Mouse (Mus musculus) forebrain, embryonic 14.5 days (tissue): ENCODE measurements around the gene Ric3. TPM values are rescaled to one million over a fixed set of nuclear protein-coding genes. Genes with fewer than 3 reads are reported as not detected.
A peak's percentile ranks its signal among the peaks of the same experiment; 100 is the strongest.

Source experiments
- ATAC-seq: fragments of 200-750 bp; cut with Nextera tagmentation; 2 replicates; pipeline ENCODE4 v1.8.0; 2017; ENCODE audit warnings: mild to moderate bottlenecking, moderate library complexity
- DNase-seq: peaks from one replicate; pipeline ENCODE4 v3.0.0-alpha.2; 2015; ENCODE audit warnings: low spot score
- H3K27ac ChIP-seq: fragments of 300-500 bp; sonication (generic); 2 replicates; pipeline ENCODE4 v1.5.1; 2014; ENCODE audit warnings: low read depth, mild to moderate bottlenecking, control low read depth, low read length, moderate library complexity
- H3K27me3 ChIP-seq: fragments of 300-500 bp; sonication (generic); replicated peaks from 2 replicates; pipeline ENCODE4 v1.6.1; 2014; ENCODE audit warnings: low read length, control low read depth, mixed read lengths; ENCODE audit not compliant: control insufficient read depth, insufficient read depth
- H3K36me3 ChIP-seq: fragments of 300-500 bp; sonication (generic); 2 replicates; pipeline ENCODE4 v1.6.1; 2014; ENCODE audit warnings: low read length, control low read depth; ENCODE audit not compliant: control insufficient read depth, insufficient read depth
- H3K4me1 ChIP-seq: fragments of 300-500 bp; sonication (generic); 2 replicates; pipeline ENCODE4 v1.6.1; 2014; ENCODE audit warnings: antibody characterized with exemption, low read length, control low read depth; ENCODE audit not compliant: control insufficient read depth, insufficient read depth
- H3K4me2 ChIP-seq: fragments of 300-500 bp; sonication (generic); 2 replicates; pipeline ENCODE4 v1.6.1; 2014; ENCODE audit warnings: mild to moderate bottlenecking, control low read depth, low read length
- H3K4me3 ChIP-seq: fragments of 300-500 bp; sonication (generic); 2 replicates; pipeline ENCODE4 v1.5.1; 2014; ENCODE audit warnings: low read depth, low read length, control low read depth
- H3K9ac ChIP-seq: fragments of 300-500 bp; sonication (generic); 2 replicates; pipeline ENCODE4 v1.6.1; 2014; ENCODE audit warnings: mild to moderate bottlenecking, low read length, control low read depth, moderate library complexity
- H3K9me3 ChIP-seq: fragments of 300-500 bp; sonication (generic); replicated peaks from 2 replicates; pipeline ENCODE4 v1.6.1; 2016; ENCODE audit warnings: low read length, control low read depth, mixed read lengths; ENCODE audit not compliant: control insufficient read depth
- WGBS: fragments of 180-500 bp; shearing (Covaris S2); extraction: QIAGEN DNeasy Blood & Tissue Kit; methylation state at CpG from one replicate; pipeline ENCODE4 v1.1.7; 2014; 5-methylcytosine and 5-hydroxymethylcytosine counted together
- polyA plus RNA-seq: library from polyadenylated mRNA; unstranded; fragments of >200 nt; fragmentation: Nextera tagmentation; extraction: Ambion mirVana; gene quantifications from 2 replicates; pipeline ENCODE4 v1.2.1, GENCODE M21; 2014

Gene Ric3
- polyA plus RNA-seq, 1 experiment from 2014 or later = 27.2 TPM

GRCm38 (mm10) chr7:109016378-109016923 is 66.7 kb downstream of the Ric3 start:
- ATAC-seq (peak; percentile 45), DNase-seq (peak; percentile 62)
- peak overlapping the region; percentile 35; the same call in 1 of the 2 replicates for H3K9ac ChIP-seq
- peaks cover 32% of the 10 kb centered on the region for H3K4me1 ChIP-seq
- peak overlapping the region; percentile 76 for H3K27ac ChIP-seq
- peaks cover 3% of the 10 kb centered on the region; the same call in 1 of the 2 replicates for H3K27me3 ChIP-seq
- no peaks in the 10 kb centered on the region for H3K36me3 ChIP-seq
- WGBS = 28% methylated on average over 5 of the region's 5 CpGs
- no peak overlapping the region for H3K4me2 ChIP-seq
- H3K4me3 ChIP-seq = no peak overlapping the region
- no peaks in the 10 kb centered on the region for H3K9me3 ChIP-seq

- 94% methylated on average over 7 of the region's 7 CpGs for WGBS
- Histone ChIP-seq H3K9me3 (no peaks in the 10 kb centered on the region), H3K9ac (no peak overlapping the region), H3K27ac (no peak overlapping the region), H3K27me3 (peaks cover 11% of the 10 kb centered on the region), H3K4me1 (peaks cover 32% of the 10 kb centered on the region), H3K4me2 (no peak overlapping the region), H3K4me3 (no peak overlapping the region), H3K36me3 (no peaks in the 10 kb centered on the region)
- ATAC-seq = no peak
- no peak for DNase-seq
Measured at GRCm38 (mm10) chr7:109014851-109015250, 68.3 kb downstream of the Ric3 start.

DNA sequence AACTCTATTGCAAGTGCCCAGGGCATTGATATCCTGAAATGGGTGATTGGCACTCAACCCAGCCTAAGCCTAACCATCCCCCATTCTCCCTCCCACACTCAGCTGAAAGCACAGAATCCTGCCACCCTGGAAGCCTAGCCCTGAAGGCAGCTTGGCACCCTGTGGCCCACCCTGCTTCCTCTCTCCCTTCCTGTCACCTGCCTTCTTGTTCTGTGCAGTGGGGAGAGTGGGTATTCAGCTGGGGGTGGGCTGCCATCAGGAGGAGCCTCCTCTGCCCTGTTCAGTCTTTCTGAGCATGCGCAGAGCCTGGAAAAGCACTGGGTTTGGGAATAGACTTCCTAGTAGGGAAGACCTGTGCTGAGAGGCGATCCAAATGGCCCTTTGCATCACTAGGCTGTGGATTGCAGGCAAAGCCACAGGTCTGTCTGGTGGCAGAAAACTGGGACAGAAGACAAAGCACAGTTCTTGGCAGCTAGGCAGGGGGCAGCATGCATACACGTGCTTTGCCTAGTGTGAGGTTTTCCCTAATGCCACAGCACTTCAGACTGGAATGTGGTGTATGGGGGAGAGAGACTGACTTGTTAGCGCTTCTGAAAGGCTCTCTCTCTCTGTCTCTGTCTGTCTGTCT is 70.0 kb downstream of the Ric3 start:
- H3K27me3 ChIP-seq = peaks cover 11% of the 10 kb centered on the region
- H3K4me2 ChIP-seq = peak overlapping the region; percentile 65
- peak overlapping the region; percentile 45; the same call in 1 of the 2 replicates for H3K9ac ChIP-seq
- H3K27ac ChIP-seq = no peak overlapping the region; the same call in 1 of the 2 replicates
- ATAC-seq (no peak), DNase-seq (peak; percentile 38)
- H3K9me3 ChIP-seq = no peaks in the 10 kb centered on the region
- 44% methylated on average over 4 of the region's 4 CpGs for WGBS
- no peaks in the 10 kb centered on the region for H3K36me3 ChIP-seq
- peaks cover 32% of the 10 kb centered on the region for H3K4me1 ChIP-seq
- no peak overlapping the region for H3K4me3 ChIP-seq

DNA sequence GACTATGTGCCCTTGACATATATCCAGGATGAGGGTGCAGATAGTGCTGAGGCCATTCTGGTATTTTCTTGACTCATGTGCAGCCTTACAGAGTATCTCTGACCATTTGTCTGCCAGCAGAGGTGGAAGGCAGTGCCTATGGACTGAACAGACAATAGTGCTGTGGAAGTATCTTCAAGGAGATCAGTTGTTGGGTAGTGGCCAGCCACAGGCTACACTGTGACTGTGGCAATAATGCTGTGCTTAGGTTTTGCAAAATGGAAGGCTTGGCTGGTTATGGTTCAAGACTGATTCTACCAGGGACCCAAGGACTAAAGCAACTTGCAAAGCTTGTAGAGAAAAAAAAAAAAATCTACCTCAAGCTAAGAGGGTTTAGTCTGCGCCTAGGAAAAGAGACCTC is 70.6 kb downstream of the Ric3 start:
- ATAC-seq (no peak), DNase-seq (no peak)
- WGBS = 72% methylated on average over 1 of the region's 1 CpGs
- Histone ChIP-seq H3K4me2 (peak overlapping the region; percentile 65), H3K36me3 (no peaks in the 10 kb centered on the region), H3K27ac (0 out of 2 replicates have a peak overlapping the region, but pooled peaks have one; percentile 45), H3K4me1 (peaks cover 32% of the 10 kb centered on the region), H3K4me3 (peak overlapping the region; percentile 79; the same call in 1 of the 2 replicates), H3K9me3 (no peaks in the 10 kb centered on the region), H3K27me3 (peaks cover 11% of the 10 kb centered on the region), H3K9ac (no peak overlapping the region)

- Histone ChIP-seq H3K9ac (peak overlapping the region; percentile 87), H3K27me3 (peaks cover 11% of the 10 kb centered on the region), H3K4me2 (peak overlapping the region; percentile 65), H3K36me3 (no peaks in the 10 kb centered on the region), H3K9me3 (no peaks in the 10 kb centered on the region), H3K4me1 (peaks cover 28% of the 10 kb centered on the region), H3K27ac (peak overlapping the region; percentile 83), H3K4me3 (peak overlapping the region; percentile 79)
- DNase-seq = peak; percentile 77
- WGBS = 27% methylated on average over 8 of the region's 8 CpGs
- ATAC-seq = peak; percentile 66
Measured at GRCm38 (mm10) chr7:109011596-109012180, 71.4 kb downstream of the Ric3 start.

DNA sequence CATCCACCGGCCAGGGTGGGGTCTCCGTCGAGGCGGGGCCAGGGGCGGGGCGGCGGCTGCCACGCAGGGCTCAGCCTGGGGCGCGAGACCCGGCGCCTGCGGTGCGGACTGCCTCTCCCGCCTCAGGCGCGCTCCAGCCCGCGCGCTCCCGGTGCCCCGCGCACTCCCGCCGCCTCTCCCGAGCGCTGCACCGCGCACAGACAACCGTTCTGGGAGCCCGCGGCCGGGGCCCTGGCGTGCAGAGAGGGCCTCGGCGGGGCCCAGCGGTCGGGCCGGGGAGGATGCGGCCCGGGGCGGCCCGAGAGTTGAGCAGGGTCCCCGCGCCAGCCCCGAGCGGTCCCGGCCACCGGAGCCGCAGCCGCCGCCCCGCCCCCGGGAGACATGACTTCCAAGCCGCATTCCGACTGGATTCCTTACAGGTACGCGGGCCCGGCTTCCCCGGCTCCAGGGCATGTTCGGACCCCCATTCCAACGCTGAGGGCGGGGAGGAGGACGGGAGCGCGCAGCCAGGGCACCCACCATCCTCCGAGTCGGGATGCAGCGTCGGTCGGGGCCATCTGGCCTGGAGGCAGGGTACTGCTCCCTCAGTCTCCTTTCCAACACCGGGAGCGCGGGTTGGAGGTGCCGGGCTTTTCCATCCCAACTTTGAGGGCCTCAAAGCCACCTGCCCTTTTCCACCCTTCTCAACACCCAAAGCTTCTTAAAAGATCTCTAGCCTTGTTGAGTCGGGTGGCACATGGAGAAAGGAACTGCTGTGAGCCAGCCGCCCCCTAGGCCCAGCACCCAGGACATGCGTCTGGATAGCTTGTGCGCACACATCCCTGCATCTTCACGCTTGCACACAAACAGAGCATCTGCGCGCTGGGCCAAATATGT is 72.2 kb downstream of the Ric3 start:
- DNase-seq (peak; percentile 66), ATAC-seq (peak; percentile 86)
- H3K36me3 ChIP-seq = no peaks in the 10 kb centered on the region
- under 1% methylated on average over 67 of the region's 82 CpGs for WGBS
- H3K4me3 ChIP-seq = peak overlapping the region; percentile 79
- H3K9ac ChIP-seq = peak overlapping the region; percentile 87
- peak overlapping the region; percentile 65 for H3K4me2 ChIP-seq
- H3K27ac ChIP-seq = peak overlapping the region; percentile 83
- H3K4me1 ChIP-seq = peaks cover 21% of the 10 kb centered on the region; the same call in 1 of the 2 replicates
- peaks cover 11% of the 10 kb centered on the region for H3K27me3 ChIP-seq
- no peaks in the 10 kb centered on the region for H3K9me3 ChIP-seq

DNA sequence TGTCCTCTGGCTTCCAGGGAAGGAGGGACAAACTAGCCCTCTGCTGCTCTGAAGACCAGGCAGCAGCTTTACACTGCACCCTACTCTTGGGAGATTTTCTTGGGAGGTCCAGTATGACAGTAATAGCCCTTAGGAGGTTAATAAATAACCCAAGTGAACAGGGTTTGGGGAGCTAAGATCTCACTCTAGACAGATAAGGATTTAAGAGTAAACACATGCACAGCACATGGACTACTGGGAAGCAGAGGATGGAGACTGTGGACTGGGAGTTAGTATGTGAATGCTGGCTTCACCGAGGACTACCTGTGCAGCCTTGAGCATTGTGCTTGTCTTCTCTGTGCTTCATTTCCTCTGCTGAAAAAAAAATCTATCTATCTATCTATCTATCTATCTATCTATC is 73.9 kb downstream of the Ric3 start:
- Histone ChIP-seq H3K4me2 (no peak overlapping the region), H3K27me3 (peaks cover 11% of the 10 kb centered on the region), H3K27ac (no peak overlapping the region), H3K4me3 (no peak overlapping the region), H3K4me1 (peaks cover 21% of the 10 kb centered on the region; the same call in 1 of the 2 replicates), H3K36me3 (no peaks in the 10 kb centered on the region), H3K9me3 (no peaks in the 10 kb centered on the region), H3K9ac (no peak overlapping the region)
- WGBS = 84% methylated on average over 1 of the region's 1 CpGs
- DNase-seq (no peak), ATAC-seq (no peak)

DNA sequence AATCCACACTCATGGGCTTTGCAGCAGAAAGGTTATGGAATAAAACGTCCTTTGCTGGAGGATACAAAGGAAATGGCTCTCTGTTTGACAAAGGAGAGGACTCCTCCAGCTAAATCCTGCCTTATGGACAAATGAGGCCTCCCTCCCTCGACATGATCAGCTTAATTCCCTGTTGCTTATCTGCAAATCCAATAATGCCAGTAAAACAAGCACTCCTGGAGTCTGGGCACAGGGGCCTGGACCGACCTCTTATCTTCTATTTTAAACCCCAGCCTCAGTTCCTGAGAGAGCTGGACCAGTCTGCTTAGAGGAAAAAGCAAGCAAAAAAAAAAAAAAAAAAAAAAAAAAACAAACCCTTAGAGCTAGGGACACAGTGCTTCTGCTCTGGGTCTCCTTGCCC is 79.5 kb downstream of the Ric3 start:
- Histone ChIP-seq H3K4me3 (no peak overlapping the region), H3K36me3 (no peaks in the 10 kb centered on the region), H3K4me1 (no peaks in the 10 kb centered on the region), H3K27ac (no peak overlapping the region), H3K4me2 (no peak overlapping the region), H3K27me3 (no peaks in the 10 kb centered on the region), H3K9me3 (no peaks in the 10 kb centered on the region), H3K9ac (no peak overlapping the region)
- no peak for DNase-seq
- WGBS = 2% methylated on average over 3 of the region's 3 CpGs
- no peak for ATAC-seq
